Mouse (Mus musculus) liver (tissue): Measurements from ENCODE around the gene Pola2.
A peak's percentile ranks its signal among the peaks of the same experiment; 100 is the strongest.

Experiments
- DNase-seq: peaks from one replicate; pipeline ENCODE4 v3.0.0-alpha.2; 2020; ENCODE audit warnings: mixed read lengths

Gene Pola2

DNA sequence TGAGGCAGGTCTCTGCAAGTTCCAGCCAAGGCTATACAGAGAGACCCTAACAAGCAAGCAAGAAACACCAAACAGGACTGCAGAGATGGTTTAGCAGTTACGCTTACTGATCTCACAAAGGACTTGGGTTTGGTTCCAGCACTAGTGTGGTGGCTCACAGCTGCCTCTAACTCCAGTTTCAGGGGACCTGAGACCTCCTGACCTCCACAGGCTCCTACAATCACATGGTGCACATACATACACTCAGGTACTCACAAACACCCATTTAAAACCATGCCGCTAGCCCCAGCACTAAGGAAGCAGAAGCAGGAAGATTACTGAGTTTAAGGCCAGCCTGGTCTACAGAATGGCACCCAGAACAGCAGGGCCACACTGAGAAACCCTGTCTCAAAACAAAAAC lies 802 bp upstream of the Pola2 start:
- no peak for DNase-seq

DNA sequence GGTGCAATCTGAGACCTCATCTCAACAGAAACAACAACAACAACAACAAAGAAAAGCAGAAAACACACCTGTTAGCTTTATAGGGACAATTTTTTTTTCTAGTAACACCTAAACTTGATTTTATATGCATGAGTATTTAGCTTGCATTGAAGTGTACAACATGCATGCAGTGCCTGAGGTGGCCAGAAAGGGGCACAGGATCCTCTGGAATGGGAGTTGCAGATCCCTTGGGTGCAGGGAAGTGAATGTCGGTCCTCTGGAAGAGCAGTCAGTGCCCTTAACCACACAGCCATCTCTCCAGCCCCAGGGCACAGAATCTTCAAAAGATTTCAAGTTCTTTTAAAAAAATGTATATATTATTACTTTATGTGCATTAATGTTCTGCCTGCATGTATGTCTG lies 1.4 kb downstream of the Pola2 start:
- no peak for DNase-seq

DNA sequence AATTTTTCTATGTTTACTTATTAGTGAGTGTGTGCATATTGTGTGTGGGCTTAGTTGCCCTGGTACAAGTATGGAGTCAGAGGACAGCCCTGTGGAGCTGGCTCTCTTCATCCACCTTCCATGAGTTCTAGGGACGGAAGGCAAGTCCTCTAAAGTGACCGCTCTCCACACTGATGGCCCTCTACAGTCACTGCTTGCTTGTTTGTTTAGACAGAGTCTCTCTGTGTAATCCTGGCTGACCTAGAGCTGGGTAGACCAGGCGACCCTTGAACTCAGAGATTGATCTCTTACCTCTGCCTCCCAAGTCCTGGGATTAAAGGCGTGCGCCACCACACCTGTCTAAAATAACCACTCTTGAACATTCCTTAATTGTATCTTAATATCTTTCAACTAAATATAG lies 6.6 kb downstream of the Pola2 start:
- no peak for DNase-seq

DNA sequence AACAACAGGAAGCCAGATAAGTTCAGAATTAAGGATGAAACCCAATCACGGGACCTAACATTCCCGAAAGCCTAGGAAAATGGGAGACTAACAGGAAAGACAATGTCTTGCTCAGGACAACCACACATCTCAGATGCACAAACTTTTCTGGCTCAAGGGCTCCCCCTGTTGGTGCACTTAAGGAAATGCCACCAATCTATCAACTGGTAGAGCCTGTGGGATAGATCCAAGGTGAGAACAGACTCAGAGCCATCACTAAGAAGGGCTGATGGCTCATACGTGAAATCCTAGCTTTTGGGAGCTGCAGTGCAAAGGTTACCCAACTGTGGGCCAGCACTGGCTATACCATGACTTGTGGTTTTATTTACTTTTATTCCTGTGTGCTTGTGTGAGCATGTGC lies 7.3 kb downstream of the Pola2 start:
- peak; percentile 84 for DNase-seq

DNA sequence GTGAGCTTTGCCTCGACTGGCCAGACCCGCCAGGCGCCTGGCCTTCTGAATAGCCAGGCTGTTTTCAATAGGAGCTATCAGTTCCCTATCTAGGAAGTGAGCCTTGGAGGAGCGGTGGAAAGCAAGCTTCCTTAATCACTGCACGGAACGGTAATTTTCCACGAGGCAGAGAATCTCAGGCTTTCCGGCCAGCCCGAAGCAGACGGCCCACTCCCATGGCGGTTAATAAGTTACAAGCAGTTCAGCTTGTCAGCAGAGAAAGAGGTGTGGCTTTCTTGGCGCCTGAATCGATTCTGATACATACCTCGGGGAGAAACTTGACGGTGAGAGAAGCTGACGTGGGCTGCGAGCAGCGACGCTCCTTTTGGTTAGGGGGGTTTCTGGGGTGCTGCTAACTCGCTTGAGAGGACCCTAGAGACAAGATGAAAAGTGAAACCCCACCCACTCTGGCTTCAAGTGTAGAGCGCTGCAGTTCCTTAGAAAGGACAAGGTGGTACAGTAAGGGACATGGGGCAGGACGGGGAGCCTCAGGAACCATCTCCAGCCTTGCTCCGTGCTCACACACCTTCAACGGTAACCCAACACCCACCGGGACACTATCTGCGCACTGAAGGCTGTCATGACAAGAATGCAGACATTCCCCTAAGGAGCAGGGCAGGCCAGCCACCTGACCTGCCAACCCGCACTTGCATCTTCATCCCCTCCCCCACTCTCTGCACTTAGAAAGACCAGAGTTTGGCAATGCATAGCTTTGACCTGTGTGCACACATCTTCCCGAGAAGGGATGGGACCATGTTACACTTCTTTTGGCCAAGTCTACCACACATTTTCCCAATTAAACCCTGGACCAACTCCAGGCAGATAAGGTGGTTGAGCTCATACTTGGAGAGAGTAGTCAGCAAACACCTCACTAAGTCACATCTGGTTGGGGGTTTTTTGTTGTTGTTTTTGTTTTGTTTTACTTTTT lies 8.0 kb downstream of the Pola2 start:
- DNase-seq: no peak

DNA sequence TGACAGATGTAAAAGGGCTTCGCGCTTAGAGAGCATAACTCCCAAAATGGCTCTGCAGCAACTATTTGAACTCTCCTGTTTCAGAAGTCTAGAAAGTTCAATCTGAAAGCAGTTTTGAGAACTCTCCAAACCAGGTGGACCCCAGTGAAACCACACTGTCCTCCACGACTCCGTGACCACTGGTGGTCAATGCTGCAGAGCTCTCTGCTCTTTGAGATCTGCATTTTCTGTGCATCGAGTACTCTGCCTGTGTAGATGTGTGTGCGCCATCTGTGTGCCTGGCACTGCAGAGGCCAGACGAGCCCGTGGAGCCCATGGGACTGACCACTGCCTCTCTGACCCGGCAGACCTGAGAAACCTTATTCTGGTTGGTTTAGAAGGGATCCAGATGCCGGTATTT lies 9.1 kb downstream of the Pola2 start:
- DNase-seq: no peak

DNA sequence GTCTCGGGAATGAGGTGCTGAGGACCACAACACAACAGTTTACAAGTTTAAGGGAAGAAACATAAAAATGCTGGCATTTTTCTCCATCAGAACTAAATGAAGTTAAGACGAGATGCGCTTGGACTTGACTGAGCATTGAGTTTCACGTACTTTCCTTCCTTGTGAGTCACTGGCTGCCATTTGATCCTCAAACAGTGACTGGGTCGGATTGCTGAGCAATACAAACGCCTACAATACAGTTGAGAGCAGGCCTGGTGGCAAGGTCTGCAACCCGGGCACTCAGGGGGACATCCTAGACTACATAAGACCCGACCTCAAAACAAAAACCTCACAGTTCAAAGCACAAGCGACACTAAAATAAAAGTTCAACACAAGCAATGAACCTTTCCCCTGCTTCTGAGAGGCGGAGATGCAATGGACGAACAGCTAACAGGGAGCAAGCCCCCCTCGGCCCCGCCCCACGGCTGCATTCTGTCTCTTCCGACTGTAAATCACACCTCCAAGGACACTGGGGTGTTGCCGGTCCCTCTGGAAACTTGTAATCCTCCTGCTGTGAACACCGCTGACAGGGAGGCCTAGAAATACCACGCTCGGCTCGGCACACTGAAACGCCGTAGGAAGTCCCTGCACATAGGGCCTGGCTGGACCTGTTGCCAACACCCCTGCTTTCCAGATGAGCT lies 9.8 kb downstream of the Pola2 start:
- DNase-seq: no peak

DNA sequence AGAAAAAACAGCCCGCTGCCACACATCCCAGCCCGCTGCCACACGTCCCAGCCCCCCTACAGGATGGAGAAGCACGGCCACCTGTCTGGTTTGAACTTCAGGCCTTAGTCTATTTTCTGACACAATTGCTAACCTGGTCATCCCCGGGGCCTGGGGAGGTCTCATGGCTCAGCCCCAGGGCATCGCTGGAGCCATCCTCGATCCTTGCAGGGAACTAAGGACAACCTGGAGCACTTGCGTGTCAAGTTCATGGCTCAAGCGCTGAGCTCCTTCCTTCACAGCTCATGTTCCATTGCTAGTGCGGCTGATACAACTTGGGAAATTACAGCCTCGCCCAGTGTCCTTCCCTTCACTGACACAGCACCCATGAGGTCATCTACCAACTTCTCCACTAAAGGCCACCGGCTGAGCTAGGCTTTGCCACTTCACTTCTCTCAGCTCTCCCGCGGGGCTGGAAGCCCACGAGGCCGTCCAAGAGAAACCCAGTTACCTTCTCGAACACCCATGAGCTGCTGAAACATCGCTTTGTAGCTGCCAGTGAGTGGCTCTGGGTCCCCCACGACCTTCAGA lies 10.7 kb downstream of the Pola2 start:
- no peak for DNase-seq

DNA sequence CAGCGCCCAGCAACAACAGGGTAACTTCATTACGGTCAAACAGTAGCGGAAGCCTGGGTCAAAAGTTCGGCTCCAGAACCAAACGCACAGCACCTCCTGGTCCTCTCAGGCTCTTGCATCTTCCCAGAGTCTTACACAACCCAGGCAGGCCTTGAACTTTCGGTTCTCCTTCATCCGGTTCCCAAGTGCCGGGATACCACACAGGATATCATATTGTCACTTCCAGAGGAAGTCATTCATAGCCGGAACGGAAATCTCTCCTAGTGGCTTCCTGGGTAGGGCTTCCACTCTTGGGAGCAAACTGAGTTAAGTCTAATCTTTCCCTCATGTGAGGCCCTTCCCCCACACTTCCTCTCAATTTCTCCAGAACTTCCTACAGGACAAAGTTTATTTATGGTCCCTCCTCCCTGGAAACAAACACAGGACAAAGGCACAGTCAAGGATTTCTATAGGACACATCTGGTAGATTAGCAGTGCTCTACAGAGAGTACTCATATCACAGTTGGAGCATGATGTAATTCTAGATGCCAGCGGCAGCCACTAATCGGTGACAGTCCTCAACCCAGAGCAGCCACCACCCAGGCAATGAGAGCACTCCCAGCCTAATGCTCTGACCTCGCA lies 11.8 kb downstream of the Pola2 start:
- DNase-seq: no peak

DNA sequence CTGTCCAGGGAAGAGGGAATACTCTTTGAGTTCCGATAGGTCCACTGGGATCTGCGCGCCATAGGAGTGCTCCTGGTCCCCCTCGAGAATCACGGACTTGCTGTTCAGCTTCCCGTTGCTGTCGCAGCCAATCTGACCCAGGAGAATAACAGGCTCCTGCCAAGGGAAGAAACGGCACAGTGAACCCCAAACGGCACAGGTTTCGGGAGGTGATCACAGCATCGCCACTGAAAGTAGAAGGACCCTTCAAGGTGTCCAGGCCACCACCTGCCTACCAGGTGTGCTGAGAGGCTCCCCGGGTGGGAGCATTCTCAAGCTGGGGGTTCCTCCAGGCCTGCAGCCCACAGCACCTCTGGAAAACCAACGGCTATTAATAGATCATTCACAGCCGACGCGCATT lies 12.4 kb downstream of the Pola2 start:
- DNase-seq: no peak

DNA sequence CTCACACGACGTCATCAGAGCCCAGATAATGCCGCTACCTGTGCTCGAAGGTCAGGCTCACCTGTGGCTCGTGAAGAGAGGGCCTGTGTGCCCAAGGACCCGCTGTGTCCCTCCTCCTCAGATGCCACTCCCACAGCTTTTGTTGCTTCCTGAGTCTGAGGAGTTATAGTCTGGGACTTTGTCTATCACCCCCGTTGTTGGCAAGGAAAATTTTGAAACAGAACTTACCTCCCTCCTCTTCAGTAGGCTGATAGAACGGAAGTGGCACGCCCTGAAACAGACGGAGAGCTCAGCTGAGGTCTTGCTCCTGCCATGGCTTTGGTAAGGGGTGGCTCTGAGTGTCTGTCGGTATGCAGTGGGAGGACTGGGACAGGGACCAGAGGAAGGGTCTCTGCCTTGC lies 13.8 kb downstream of the Pola2 start:
- no peak for DNase-seq

DNA sequence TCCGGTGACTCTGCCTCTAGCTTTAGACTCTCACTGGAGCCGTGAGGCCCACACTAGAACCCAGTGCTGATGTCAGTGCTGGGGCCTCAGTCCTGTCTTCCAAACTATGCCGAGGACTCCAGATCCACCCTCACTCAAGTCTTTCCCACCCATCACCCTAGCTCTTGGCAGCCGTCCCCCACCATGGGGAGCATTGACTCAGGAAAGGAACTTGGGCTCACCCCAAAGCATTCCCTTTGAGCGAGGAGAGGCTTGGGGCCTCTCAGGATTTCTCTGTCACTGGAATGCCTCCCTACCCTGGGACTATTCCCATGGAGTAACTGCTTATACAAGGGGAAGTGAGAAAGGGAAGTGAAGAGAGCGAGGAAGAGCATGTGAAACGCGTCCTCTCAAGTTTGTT lies 18.1 kb downstream of the Pola2 start:
- no peak for DNase-seq

DNA sequence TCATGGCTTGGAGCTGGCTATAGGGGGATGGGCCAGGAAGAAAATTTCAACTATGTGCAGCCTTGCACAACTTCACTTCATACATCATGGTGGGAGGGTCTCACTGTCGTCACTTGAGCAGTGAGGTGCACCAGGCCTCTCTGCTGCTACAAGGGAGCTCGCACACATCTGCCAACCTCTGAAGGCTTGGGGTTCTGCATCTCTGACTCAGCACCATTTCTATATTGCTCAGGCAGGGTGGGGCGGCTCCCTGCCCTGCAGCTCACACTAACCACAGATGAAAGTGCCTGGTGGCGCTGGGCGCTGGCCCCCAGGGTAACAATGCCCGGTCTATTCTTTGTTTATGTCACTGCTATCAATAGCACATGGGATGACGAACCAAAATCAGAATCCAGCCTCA lies 19.0 kb downstream of the Pola2 start:
- DNase-seq: peak; percentile 33

DNA sequence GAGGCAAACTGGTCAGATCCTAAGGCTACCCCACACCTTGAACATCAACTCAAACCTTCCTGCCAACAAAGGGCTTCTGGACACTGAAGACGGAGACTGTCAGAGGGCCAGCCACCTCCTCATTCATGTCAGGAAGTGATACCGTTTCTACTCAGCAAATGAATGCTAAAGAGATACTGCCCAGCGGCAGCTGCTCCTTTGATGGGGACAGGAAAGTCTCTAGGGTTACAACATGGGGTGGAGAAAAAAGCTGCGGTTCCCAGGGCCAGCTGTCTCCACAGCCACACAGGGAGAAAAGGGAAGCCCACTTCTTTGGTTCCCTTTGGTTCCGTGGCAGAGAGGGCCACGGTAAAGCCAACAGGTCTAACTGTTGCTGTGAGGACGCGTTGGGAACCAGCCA lies 19.9 kb downstream of the Pola2 start:
- DNase-seq: no peak

DNA sequence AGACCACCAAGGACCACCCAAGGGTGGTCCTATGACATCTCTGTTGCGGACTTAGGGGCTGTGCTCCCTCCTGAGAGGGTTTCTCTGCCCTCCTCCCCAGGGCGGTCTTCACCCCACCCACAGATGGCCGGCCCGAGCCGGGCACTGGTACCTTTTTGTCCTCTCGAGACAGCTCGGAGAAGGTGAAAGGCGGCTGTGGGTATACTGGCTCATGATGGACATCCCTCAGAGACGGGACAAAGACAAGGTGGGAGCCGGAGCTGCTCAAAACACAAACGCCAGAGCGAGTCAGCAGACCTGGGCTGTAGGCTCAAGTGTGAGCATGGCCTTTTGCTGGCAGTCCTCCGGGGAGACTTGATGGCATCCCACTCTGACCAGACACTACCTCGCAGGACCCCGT lies 20.6 kb downstream of the Pola2 start:
- DNase-seq: no peak

DNA sequence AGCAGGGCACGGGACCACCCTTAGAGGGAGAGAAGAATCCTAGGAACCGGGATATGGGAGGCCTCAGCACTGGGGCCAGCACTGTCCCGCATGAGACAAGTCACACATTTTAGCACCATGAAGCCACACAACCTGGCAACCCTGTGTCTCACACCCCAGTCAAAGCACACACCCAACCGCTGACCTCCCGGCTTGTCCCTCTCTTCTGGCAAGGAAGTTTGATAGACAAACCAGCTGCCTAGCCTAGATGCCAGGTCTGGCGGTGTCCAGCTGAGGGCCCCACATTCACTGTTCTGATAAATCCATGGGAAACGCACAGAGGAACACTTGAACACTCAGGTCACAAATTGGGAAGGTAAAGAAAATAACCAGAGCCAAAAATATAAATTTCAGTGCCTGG lies 21.4 kb downstream of the Pola2 start:
- no peak for DNase-seq

DNA sequence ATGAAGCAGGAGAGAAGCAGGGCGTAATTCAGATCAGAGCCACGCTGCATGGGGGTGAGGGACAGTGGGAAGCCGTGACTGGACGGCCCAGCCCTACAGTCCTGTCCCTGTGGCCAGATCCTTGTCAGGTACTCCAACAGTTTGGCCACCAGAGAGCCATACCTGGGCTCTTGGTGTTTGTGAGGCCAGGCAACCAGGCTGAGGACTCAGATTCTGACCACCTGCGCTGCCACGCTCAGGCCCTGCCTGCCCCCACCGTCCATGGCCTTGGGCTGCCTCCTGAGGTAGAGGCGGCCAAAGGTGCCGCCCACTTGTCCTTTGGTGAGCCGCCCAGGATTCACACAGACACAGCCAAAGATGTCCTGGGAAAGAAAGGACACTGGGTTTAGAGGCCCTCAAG lies 23.3 kb downstream of the Pola2 start:
- no peak for DNase-seq

DNA sequence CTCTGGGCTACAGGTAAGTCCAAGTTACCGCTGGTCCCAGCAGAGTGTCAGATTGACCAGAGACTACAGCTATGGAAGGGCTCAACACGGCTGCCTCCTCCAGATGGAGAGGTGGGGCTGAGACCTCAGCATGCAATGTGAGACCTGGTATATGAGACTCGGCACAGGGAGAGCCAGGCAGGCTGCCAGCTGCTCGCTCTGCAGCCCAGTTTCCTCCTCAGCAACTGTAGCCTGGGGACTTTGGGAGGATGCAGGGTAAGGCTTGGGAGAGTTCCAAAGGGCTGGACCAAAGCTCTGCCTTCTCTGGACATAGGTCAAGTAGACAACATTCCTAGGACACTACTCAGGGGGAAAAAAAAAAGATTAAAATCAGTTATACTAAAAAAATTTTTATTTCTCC lies 23.8 kb downstream of the Pola2 start:
- no peak for DNase-seq

DNA sequence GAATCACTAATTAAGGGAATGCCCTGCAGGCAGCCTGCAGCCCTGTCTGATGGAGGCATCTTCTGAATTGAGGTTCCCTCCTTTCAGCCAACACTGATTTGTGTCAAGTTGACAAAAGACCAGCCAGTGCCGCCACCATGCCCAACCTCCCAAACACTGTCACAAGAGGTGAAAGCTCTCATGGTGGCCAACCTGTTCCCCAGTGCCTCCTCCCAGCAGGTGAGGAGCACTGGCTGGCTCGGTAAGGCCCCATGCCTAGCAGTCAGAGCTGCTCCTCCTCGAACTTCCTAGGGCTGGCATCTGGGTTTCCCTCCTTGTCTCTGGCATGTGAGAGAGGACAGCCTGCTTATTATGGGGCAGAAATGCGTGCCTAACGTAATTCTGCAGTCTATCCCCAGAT lies 24.3 kb downstream of the Pola2 start:
- no peak for DNase-seq

DNA sequence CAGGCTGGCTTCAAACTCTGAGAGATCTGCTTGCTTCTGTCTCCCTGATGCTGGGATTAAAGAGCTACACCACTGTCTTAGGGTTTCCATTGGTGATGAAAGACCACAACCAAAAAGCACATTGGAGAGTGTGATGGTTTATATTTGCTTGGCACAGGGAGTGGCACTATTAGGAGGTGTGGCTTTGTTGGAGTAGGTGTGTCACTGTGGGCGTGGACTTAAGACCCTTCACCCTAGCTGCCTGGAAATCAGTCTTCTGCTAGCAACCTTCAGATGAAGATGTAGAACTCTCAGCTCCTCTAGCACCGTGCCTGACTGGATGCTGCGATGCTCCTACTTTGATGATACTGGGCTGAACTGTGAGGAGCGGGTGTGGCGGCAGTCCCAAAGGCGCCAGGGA lies 25.5 kb downstream of the Pola2 start:
- no peak for DNase-seq

DNA sequence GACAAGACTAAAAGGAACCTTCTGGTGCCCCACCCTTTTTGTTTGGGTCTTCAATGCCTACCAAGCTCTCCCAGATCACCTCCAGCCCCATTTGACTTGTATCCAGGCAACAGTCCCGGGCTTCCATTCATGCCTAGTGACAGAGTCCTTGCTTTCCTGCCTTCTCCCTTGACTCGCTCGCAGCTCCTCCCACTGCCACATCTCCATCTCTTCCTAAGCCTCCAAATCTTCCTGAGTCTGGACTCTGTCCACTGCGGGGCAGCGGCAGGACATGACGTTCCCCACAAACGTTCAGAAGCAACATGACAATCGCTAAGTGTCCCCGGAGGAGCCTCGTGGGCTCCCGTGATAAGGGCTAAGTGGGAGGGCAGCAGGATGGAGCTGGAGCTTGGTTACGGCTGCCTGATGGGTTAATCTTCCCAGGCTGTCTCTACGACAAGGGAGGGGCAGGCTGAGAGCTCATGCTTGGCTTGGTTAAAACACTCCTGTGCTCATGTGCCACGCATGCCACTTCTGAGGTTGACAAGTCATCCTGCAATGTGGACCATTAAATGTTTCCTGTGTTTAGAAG lies 26.1 kb downstream of the Pola2 start:
- peak; percentile 63 for DNase-seq

DNA sequence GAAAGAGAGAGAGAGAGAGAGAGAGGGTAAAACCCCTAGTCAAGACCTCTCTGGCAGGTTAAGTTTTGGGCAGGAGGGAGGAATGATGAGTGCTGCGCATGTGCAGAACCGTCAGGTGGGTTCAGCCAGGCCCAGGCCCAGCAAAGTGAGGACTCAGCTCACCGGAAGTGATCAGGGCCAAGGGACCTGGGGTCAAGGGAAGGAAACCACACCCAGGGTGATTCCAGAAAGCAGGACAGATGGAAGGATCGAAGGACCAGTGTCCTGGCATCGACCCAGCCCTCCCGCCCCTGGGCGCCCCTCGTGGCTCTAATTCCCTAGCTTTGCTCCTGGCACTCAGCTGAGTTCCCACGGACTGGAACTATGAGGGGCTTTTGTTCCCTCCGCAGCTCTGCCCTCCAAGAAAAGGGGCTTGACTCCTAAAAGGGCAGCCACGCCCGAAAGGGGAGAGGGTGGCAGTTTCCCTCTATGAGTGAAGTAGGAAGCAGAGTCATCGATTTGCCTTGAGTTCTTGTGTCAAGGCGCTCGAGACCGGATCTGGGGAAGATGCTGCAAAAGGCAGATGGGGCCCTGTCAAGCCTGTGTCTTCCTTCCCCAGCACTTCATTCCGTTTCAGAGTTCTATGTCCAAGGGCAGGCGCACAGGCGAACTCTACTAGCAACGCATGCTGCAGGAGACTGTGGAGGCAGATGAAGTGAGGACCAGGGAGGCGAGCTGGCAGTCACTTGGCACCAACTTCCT lies 26.7 kb downstream of the Pola2 start:
- no peak for DNase-seq

DNA sequence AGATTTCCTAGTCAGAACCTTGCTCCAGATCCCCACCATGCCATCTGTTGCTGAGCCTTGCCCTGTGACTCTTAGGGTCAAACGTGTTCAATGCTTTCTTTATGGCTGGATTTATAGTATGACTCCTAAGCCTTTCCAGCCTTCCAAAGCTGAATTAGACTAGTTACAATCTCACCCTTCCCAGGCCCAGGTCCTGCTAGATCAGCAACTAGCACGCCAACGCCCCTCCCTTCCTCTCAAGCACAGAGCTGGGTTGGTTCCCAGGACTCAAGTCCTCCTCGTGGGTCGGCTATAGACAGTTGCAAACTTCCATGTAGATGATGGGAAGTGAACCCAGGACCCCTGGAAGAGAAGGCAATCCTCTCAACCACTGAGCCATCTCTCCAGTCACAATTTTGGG lies 28.3 kb downstream of the Pola2 start:
- DNase-seq: no peak
